Mouse (Mus musculus) gastrocnemius, adult 8-10 months (tissue): ENCODE measurements around the gene Evc. TPM values are rescaled to one million over a fixed set of nuclear protein-coding genes. Genes with fewer than 3 reads are reported as not detected.

ENCODE experiments used
- DNase-seq, 2 experiments: peaks; one replicate each; pipeline ENCODE4 v3.0.0; 2022; ENCODE audit warnings: low spot score in 2 of 2
- total RNA-seq, 4 experiments: library from RNA; stranded (reverse); gene quantifications; 2 replicates each; pipeline ENCODE4 v1.2.4; 2022

The Evc gene
- total RNA-seq, 4 experiments from 2014 or later: 19.5 to 21.9 (median 21.1) TPM

GRCm38 (mm10) chr5:37242360-37243168 is 94.1 kb downstream of the Evc start:
- DNase-seq: no peak

GRCm38 (mm10) chr5:37241651-37242151 is 95.0 kb downstream of the Evc start, which contains the start of gene Crmp1:
TSS of gene Crmp1 (plus strand) at chr5:37241940.
- DNase-seq: no peak

GRCm38 (mm10) chr5:37241224-37241623 is 95.5 kb downstream of the Evc start:
- no peak for DNase-seq

- DNase-seq: no peak
Measured at GRCm38 (mm10) chr5:37240550-37240949, 96.1 kb downstream of the Evc start.

Other genes with a start within 250 kb of the Evc start
- under 1 TPM in 2 of 4 experiments, not detected in 2; 0.17 to 0.19 TPM for gene Crmp1, start 95.0 kb downstream of the Evc start, total RNA-seq
- gene Evc2, start 1.6 kb upstream of the Evc start, total RNA-seq: 1 to 10 TPM; 7.3 to 8.5 (median 7.8) TPM